Mouse (Mus musculus) limb, embryonic 11.5 days (tissue): ENCODE measurements around the gene Dync1i2. TPM values are rescaled to one million over a fixed set of nuclear protein-coding genes. Genes with fewer than 3 reads are reported as not detected.

Experiments
- ATAC-seq: fragments of 200-750 bp; cut with Nextera tagmentation; 2 replicates; pipeline ENCODE4 v1.8.0; 2017; ENCODE audit warnings: low read depth; ENCODE audit not compliant: insufficient number of reproducible peaks, low FRiP score, low TSS enrichment
- DNase-seq: peaks from one replicate; pipeline ENCODE4 v3.0.0-alpha.2; 2015; ENCODE audit warnings: low spot score
- H3K27ac ChIP-seq: fragments of 300-500 bp; sonication (generic); replicated peaks from 2 replicates; pipeline ENCODE4 v1.5.1; 2014; ENCODE audit warnings: low read depth, mild to moderate bottlenecking, low read length
- H3K27me3 ChIP-seq: fragments of 300-500 bp; sonication (generic); 2 replicates; pipeline ENCODE4 v1.6.1; 2014; ENCODE audit warnings: mild to moderate bottlenecking, low read length, mixed read lengths; ENCODE audit not compliant: control insufficient read depth, insufficient read depth
- H3K36me3 ChIP-seq: fragments of 300-500 bp; sonication (generic); 2 replicates; pipeline ENCODE4 v1.6.1; 2014; ENCODE audit warnings: mild to moderate bottlenecking, low read length, moderate library complexity, mixed read lengths; ENCODE audit not compliant: control insufficient read depth, insufficient read depth
- H3K4me1 ChIP-seq: fragments of 300-500 bp; sonication (generic); 2 replicates; pipeline ENCODE4 v1.6.1; 2014; ENCODE audit warnings: low read length, mixed read lengths; ENCODE audit not compliant: control insufficient read depth, insufficient read depth
- H3K4me2 ChIP-seq: fragments of 300-500 bp; sonication (generic); 2 replicates; pipeline ENCODE4 v1.6.1; 2014; ENCODE audit warnings: low read depth, mild to moderate bottlenecking, moderate library complexity; ENCODE audit not compliant: severe bottlenecking
- H3K4me3 ChIP-seq: fragments of 300-500 bp; sonication (generic); 2 replicates; pipeline ENCODE4 v1.5.1; 2014; ENCODE audit warnings: low read depth, low read length
- H3K9ac ChIP-seq: fragments of 300-500 bp; sonication (generic); 2 replicates; pipeline ENCODE4 v1.6.1; 2014; ENCODE audit warnings: mild to moderate bottlenecking, low read length
- H3K9me3 ChIP-seq: fragments of 300-500 bp; sonication (generic); 2 replicates; pipeline ENCODE4 v1.6.1; 2016; ENCODE audit warnings: low read length; ENCODE audit not compliant: control insufficient read depth
- WGBS: fragments of 180-500 bp; shearing (Covaris S2); extraction: QIAGEN DNeasy Blood & Tissue Kit; methylation state at CpG from one replicate; pipeline ENCODE4 v1.1.7; 2014; 5-methylcytosine and 5-hydroxymethylcytosine counted together
- polyA plus RNA-seq: library from polyadenylated mRNA; unstranded; fragments of >200 nt; fragmentation: Nextera tagmentation; extraction: Ambion mirVana; gene quantifications from 2 replicates; pipeline ENCODE4 v1.2.1, GENCODE M21; 2014

Dync1i2 gene
- polyA plus RNA-seq, 1 experiment from 2014 or later: 128 TPM

- H3K4me3 ChIP-seq: no peak overlapping the region
- no peaks in the 10 kb centered on the region for H3K4me1 ChIP-seq
- H3K9me3 ChIP-seq: no peaks in the 10 kb centered on the region
- ATAC-seq (no peak), DNase-seq (no peak)
- 84% methylated on average over 9 of the region's 9 CpGs for WGBS
- H3K27ac ChIP-seq: no peak overlapping the region
- H3K27me3 ChIP-seq: no peaks in the 10 kb centered on the region
- H3K9ac ChIP-seq: no peak overlapping the region
- H3K36me3 ChIP-seq: 0 out of 2 replicates have a peak, but pooled peaks cover 2% of the 10 kb centered on the region
- H3K4me2 ChIP-seq: no peak overlapping the region
These were observed 31.7 kb downstream of the Dync1i2 start for GRCm38 (mm10) chr2:71243058-71243672.

GRCm38 (mm10) chr2:71244807-71245206 lies 33.3 kb downstream of the Dync1i2 start:
- no peaks in the 10 kb centered on the region for H3K27me3 ChIP-seq
- WGBS: 91% methylated on average over 7 of the region's 7 CpGs
- no peak overlapping the region for H3K4me2 ChIP-seq
- H3K36me3 ChIP-seq: 0 out of 2 replicates have a peak, but pooled peaks cover 2% of the 10 kb centered on the region
- no peaks in the 10 kb centered on the region for H3K4me1 ChIP-seq
- no peak overlapping the region for H3K9ac ChIP-seq
- DNase-seq (no peak), ATAC-seq (no peak)
- no peak overlapping the region for H3K4me3 ChIP-seq
- no peaks in the 10 kb centered on the region for H3K9me3 ChIP-seq
- no peak overlapping the region for H3K27ac ChIP-seq

GRCm38 (mm10) chr2:71245416-71245815 lies 33.9 kb downstream of the Dync1i2 start:
- Histone ChIP-seq H3K9ac (no peak overlapping the region), H3K4me2 (no peak overlapping the region), H3K4me3 (no peak overlapping the region), H3K27me3 (no peaks in the 10 kb centered on the region), H3K4me1 (no peaks in the 10 kb centered on the region), H3K27ac (no peak overlapping the region), H3K36me3 (0 out of 2 replicates have a peak, but pooled peaks cover 2% of the 10 kb centered on the region), H3K9me3 (no peaks in the 10 kb centered on the region)
- no peak for ATAC-seq
- no peak for DNase-seq
- WGBS: 87% methylated on average over 3 of the region's 3 CpGs

DNA sequence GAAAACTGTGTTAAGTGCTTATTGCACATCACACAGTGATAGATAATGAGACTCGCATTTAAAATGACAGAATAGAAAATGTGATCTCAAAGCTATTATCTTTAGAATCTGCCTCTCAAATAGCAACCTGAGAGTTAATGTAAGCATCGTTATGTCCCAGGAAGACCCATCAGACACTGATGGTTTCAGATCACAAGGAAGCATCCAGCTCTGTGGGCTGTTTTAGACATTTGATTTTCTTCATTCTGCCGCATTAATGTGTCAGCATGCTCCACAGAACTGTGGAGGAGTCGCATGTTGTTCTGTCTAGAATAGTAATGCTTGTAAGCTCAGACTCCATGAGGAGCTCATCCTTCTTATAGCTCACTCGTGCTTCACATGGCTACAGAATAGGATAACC lies 34.6 kb downstream of the Dync1i2 start:
- ATAC-seq (no peak), DNase-seq (no peak)
- Histone ChIP-seq H3K9ac (no peak overlapping the region), H3K27ac (no peak overlapping the region), H3K27me3 (no peaks in the 10 kb centered on the region), H3K4me2 (no peak overlapping the region), H3K36me3 (0 out of 2 replicates have a peak, but pooled peaks cover 2% of the 10 kb centered on the region), H3K4me3 (no peak overlapping the region), H3K4me1 (no peaks in the 10 kb centered on the region), H3K9me3 (no peaks in the 10 kb centered on the region)
- 92% methylated on average over 5 of the region's 5 CpGs for WGBS

DNA sequence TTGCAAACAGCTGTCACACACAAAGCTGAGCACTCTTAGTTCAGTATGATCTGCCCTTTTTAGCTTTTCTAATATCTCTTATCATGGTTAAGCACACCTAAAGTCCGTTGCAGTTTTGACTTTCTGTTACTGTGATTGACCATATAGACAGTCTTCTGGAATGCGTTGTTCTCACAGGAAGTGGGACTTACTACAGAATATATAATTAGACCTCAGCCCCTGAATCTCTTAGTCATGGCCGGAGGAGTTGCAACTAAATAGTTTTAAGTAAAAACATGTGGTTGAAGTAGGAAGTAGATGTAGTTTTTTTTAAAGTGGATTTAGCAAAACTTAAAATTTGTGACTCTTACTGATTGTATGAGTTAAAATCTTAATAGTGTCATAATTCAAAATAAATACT lies 36.6 kb downstream of the Dync1i2 start:
- no peaks in the 10 kb centered on the region for H3K9me3 ChIP-seq
- H3K4me1 ChIP-seq: no peaks in the 10 kb centered on the region
- no peak overlapping the region for H3K27ac ChIP-seq
- 41% methylated on average over 3 of the region's 3 CpGs for WGBS
- DNase-seq (no peak), ATAC-seq (no peak)
- H3K4me2 ChIP-seq: no peak overlapping the region
- peaks cover 4% of the 10 kb centered on the region; the same call in 1 of the 2 replicates for H3K36me3 ChIP-seq
- no peak overlapping the region for H3K4me3 ChIP-seq
- no peak overlapping the region for H3K9ac ChIP-seq
- no peaks in the 10 kb centered on the region for H3K27me3 ChIP-seq

DNA sequence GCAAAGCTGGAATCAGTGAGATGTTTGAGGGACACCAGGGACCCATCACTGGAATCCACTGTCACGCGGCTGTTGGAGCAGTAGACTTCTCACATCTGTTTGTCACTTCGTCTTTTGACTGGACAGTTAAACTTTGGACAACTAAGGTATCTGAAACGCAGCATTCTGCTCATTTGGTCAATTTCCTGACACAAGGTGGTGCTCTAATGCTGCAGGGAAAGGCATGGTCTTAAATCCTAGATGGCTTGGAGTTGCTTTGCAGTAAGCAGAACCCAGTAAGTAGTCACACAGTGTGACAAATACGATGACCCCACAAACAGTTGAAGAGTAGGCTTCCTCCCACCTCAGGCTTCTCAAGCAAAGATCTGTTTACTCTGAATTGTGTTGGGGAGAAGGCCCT lies 39.3 kb downstream of the Dync1i2 start:
- no peak for ATAC-seq
- no peak overlapping the region for H3K9ac ChIP-seq
- H3K36me3 ChIP-seq: peaks cover 2% of the 10 kb centered on the region; the same call in 1 of the 2 replicates
- H3K9me3 ChIP-seq: no peaks in the 10 kb centered on the region
- H3K27me3 ChIP-seq: no peaks in the 10 kb centered on the region
- no peak overlapping the region for H3K4me3 ChIP-seq
- H3K27ac ChIP-seq: no peak overlapping the region
- WGBS: 71% methylated on average over 5 of the region's 5 CpGs
- no peaks in the 10 kb centered on the region for H3K4me1 ChIP-seq
- DNase-seq: no peak
- H3K4me2 ChIP-seq: no peak overlapping the region

GRCm38 (mm10) chr2:71254836-71255235 lies 43.3 kb downstream of the Dync1i2 start:
- WGBS: 85% methylated on average over 4 of the region's 4 CpGs
- Histone ChIP-seq H3K36me3 (peaks cover 7% of the 10 kb centered on the region), H3K4me1 (no peaks in the 10 kb centered on the region), H3K4me2 (no peak overlapping the region), H3K27me3 (no peaks in the 10 kb centered on the region), H3K9ac (no peak overlapping the region), H3K27ac (no peak overlapping the region), H3K9me3 (no peaks in the 10 kb centered on the region), H3K4me3 (no peak overlapping the region)
- no peak for ATAC-seq
- DNase-seq: no peak

DNA sequence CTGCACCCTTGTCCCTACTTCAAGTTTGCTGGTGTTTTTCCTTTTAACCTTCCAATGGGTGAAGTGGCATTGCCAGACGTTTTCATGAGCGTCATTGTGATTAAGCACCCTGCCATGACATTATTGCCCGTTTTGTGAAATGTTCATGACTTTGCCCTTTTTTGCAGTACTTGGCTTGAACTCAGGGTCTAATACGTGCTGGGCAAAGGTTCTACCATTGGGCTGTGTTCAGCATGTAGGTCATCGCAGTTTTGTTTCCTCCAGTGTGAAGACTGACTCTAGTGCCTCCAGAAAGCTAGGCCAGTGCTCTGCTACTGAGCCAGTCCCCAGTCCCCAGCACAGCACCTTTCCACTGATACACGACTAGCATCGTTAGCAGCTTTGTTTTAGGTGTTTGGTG lies 45.1 kb downstream of the Dync1i2 start:
- DNase-seq (no peak), ATAC-seq (no peak)
- Histone ChIP-seq H3K4me1 (no peaks in the 10 kb centered on the region), H3K36me3 (peaks cover 10% of the 10 kb centered on the region), H3K4me3 (no peak overlapping the region), H3K4me2 (no peak overlapping the region), H3K9ac (no peak overlapping the region), H3K27me3 (no peaks in the 10 kb centered on the region), H3K27ac (no peak overlapping the region), H3K9me3 (no peaks in the 10 kb centered on the region)
- 76% methylated on average over 7 of the region's 7 CpGs for WGBS

DNA sequence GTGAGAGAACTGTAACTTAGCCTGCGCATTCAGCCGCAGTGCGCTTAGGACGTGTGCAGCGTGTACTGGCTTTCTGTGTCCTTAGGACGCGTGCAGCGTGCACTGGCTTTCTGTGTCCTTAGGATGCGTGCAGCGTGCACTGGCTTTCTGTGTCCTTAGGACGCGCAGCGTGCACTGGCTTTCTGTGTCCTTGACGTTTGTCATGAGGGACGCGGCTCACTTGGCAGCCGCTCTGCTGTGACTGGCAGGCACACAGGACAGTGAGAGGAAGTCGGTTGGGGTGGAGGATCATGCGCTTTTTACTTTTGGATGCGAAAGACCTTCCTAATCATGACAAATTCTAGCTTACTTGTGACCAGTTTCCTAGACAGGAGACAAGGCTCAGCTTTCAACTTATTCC lies 53.1 kb downstream of the Dync1i2 start:
- no peak overlapping the region for H3K4me2 ChIP-seq
- no peak overlapping the region for H3K4me3 ChIP-seq
- DNase-seq (no peak), ATAC-seq (no peak)
- H3K27me3 ChIP-seq: no peaks in the 10 kb centered on the region
- H3K27ac ChIP-seq: no peak overlapping the region
- H3K9me3 ChIP-seq: no peaks in the 10 kb centered on the region
- peaks cover 7% of the 10 kb centered on the region; the same call in 1 of the 2 replicates for H3K36me3 ChIP-seq
- no peaks in the 10 kb centered on the region for H3K4me1 ChIP-seq
- no peak overlapping the region for H3K9ac ChIP-seq
- 96% methylated on average over 20 of the region's 20 CpGs for WGBS
